Mouse (Mus musculus): ENCODE data around the gene Gpr146.

- TF ChIP-seq CTCF (IDR thresholded peaks at IDR 0.05; ENCODE audit: low read depth, low read length) (no peak), POLR2A (IDR thresholded peaks at IDR 0.05; ENCODE audit: extremely low read depth, insufficient read depth, low read length) (no peak)
These were observed 8.6 kb downstream of the Gpr146 start for GRCm38 (mm10) chr5:139386047-139386446.
